Mouse (Mus musculus): ENCODE measurements at regions not wholly inside any gene's neighbourhood (a gene's known extent, or its start where the extent isn't known, plus 50 kb on each side); places are given as distances from the start of the nearest gene placed in this dataset.

- no peaks in the 10 kb centered on the region for H3K9me3 ChIP-seq (replicated peaks; ENCODE audit: low read length)
- no peak overlapping the region for H3K9ac ChIP-seq (ENCODE audit: low read depth, low read length)
- no peak overlapping the region for H3K27ac ChIP-seq
- no peaks in the 10 kb centered on the region for H3K4me1 ChIP-seq (replicated peaks; ENCODE audit: insufficient read depth, low read length)
- TF ChIP-seq CTCF (IDR thresholded peaks at IDR 0.05; ENCODE audit: low read depth), result no peak
- no peak for DNase-seq (ENCODE audit: low spot score)
- no peak overlapping the region for H3K4me3 ChIP-seq (replicated peaks; ENCODE audit: low read depth, low read length)
- H3K27me3 ChIP-seq (ENCODE audit: insufficient read depth, low read length), result no peaks in the 10 kb centered on the region
- ATAC-seq (replicated peaks; ENCODE audit: low FRiP score, low read depth), result no peak
- 46% methylated on average over 4 of the region's 4 CpGs for WGBS
- H3K36me3 ChIP-seq (ENCODE audit: insufficient read depth, low read length), result no peaks in the 10 kb centered on the region
- no peak overlapping the region for H3K4me2 ChIP-seq (ENCODE audit: low read length)
Observed at GRCm38 (mm10) chr2:110426881-110427280, 63.9 kb upstream of the Fibin start.

- ATAC-seq (replicated peaks; ENCODE audit: low FRiP score, low read depth) (no peak), DNase-seq (ENCODE audit: low spot score) (no peak)
- H3K9me3 ChIP-seq (replicated peaks; ENCODE audit: low read length), result no peaks in the 10 kb centered on the region
- no peak overlapping the region for H3K27ac ChIP-seq
- no peak overlapping the region for H3K9ac ChIP-seq (ENCODE audit: low read depth, low read length)
- no peak overlapping the region for H3K4me3 ChIP-seq (replicated peaks; ENCODE audit: low read depth, low read length)
- no peak overlapping the region for H3K4me2 ChIP-seq (ENCODE audit: low read length)
- no peaks in the 10 kb centered on the region for H3K36me3 ChIP-seq (ENCODE audit: insufficient read depth, low read length)
- no peaks in the 10 kb centered on the region for H3K4me1 ChIP-seq (replicated peaks; ENCODE audit: insufficient read depth, low read length)
- WGBS, result 80% methylated on average over 3 of the region's 3 CpGs
- TF ChIP-seq CTCF (IDR thresholded peaks at IDR 0.05; ENCODE audit: low read depth), result no peak
- no peaks in the 10 kb centered on the region for H3K27me3 ChIP-seq (ENCODE audit: insufficient read depth, low read length)
Observed at GRCm38 (mm10) chr2:110452694-110453093, 89.7 kb upstream of the Fibin start.

- ATAC-seq (replicated peaks; ENCODE audit: low FRiP score, low read depth) (no peak), DNase-seq (ENCODE audit: low spot score) (no peak)
- Histone ChIP-seq H3K4me1 (replicated peaks; ENCODE audit: insufficient read depth, low read length) (no peaks in the 10 kb centered on the region), H3K27ac (no peak overlapping the region), H3K36me3 (ENCODE audit: insufficient read depth, low read length) (no peaks in the 10 kb centered on the region), H3K4me3 (replicated peaks; ENCODE audit: low read depth, low read length) (no peak overlapping the region), H3K9ac (ENCODE audit: low read depth, low read length) (no peak overlapping the region), H3K4me2 (ENCODE audit: low read length) (no peak overlapping the region), H3K27me3 (ENCODE audit: insufficient read depth, low read length) (no peaks in the 10 kb centered on the region), H3K9me3 (replicated peaks; ENCODE audit: low read length) (no peaks in the 10 kb centered on the region)
- WGBS, result 46% methylated on average over 3 of the region's 3 CpGs
- TF ChIP-seq CTCF (IDR thresholded peaks at IDR 0.05; ENCODE audit: low read depth), result no peak
Observed at GRCm38 (mm10) chr2:110472307-110472995, 109.5 kb upstream of the Fibin start.

GRCm38 (mm10) chr2:110476591-110476990, 113.6 kb upstream of the Fibin start:
- Histone ChIP-seq H3K4me3 (replicated peaks; ENCODE audit: low read depth, low read length) (no peak overlapping the region), H3K9ac (ENCODE audit: low read depth, low read length) (no peak overlapping the region), H3K4me1 (replicated peaks; ENCODE audit: insufficient read depth, low read length) (no peaks in the 10 kb centered on the region), H3K36me3 (ENCODE audit: insufficient read depth, low read length) (no peaks in the 10 kb centered on the region), H3K27me3 (ENCODE audit: insufficient read depth, low read length) (no peaks in the 10 kb centered on the region), H3K27ac (no peak overlapping the region), H3K9me3 (replicated peaks; ENCODE audit: low read length) (no peaks in the 10 kb centered on the region), H3K4me2 (ENCODE audit: low read length) (no peak overlapping the region)
- DNase-seq (ENCODE audit: low spot score) (no peak), ATAC-seq (replicated peaks; ENCODE audit: low FRiP score, low read depth) (no peak)
- 43% methylated on average over 5 of the region's 5 CpGs for WGBS
- TF ChIP-seq CTCF (IDR thresholded peaks at IDR 0.05; ENCODE audit: low read depth), result no peak

- Histone ChIP-seq H3K4me3 (replicated peaks; ENCODE audit: low read depth, low read length) (no peak overlapping the region), H3K4me1 (replicated peaks; ENCODE audit: insufficient read depth, low read length) (no peaks in the 10 kb centered on the region), H3K27ac (no peak overlapping the region), H3K36me3 (ENCODE audit: insufficient read depth, low read length) (no peaks in the 10 kb centered on the region), H3K27me3 (ENCODE audit: insufficient read depth, low read length) (no peaks in the 10 kb centered on the region), H3K4me2 (ENCODE audit: low read length) (no peak overlapping the region), H3K9me3 (replicated peaks; ENCODE audit: low read length) (no peaks in the 10 kb centered on the region), H3K9ac (ENCODE audit: low read depth, low read length) (no peak overlapping the region)
- DNase-seq (ENCODE audit: low spot score) (no peak), ATAC-seq (replicated peaks; ENCODE audit: low FRiP score, low read depth) (no peak)
- 92% methylated on average over 2 of the region's 2 CpGs for WGBS
- TF ChIP-seq CTCF (IDR thresholded peaks at IDR 0.05; ENCODE audit: low read depth), result no peak
Observed at GRCm38 (mm10) chr2:110481327-110481726, 115.8 kb upstream of the Slc5a12 start.

GRCm38 (mm10) chr2:110486201-110486600, 110.9 kb upstream of the Slc5a12 start:
- H3K4me3 ChIP-seq (replicated peaks; ENCODE audit: low read depth, low read length), result no peak overlapping the region
- H3K4me2 ChIP-seq (ENCODE audit: low read length), result no peak overlapping the region
- ATAC-seq (replicated peaks; ENCODE audit: low FRiP score, low read depth) (no peak), DNase-seq (ENCODE audit: low spot score) (peak; percentile 71)
- no peaks in the 10 kb centered on the region for H3K36me3 ChIP-seq (ENCODE audit: insufficient read depth, low read length)
- no peaks in the 10 kb centered on the region for H3K27me3 ChIP-seq (ENCODE audit: insufficient read depth, low read length)
- no peaks in the 10 kb centered on the region for H3K4me1 ChIP-seq (replicated peaks; ENCODE audit: insufficient read depth, low read length)
- TF ChIP-seq CTCF (IDR thresholded peaks at IDR 0.05; ENCODE audit: low read depth), result no peak
- 22% methylated on average over 5 of the region's 5 CpGs for WGBS
- H3K9me3 ChIP-seq (replicated peaks; ENCODE audit: low read length), result no peaks in the 10 kb centered on the region
- no peak overlapping the region for H3K9ac ChIP-seq (ENCODE audit: low read depth, low read length)
- H3K27ac ChIP-seq, result no peak overlapping the region; the same call in 1 of the 2 replicates

GRCm38 (mm10) chr2:110486724-110487123, 110.4 kb upstream of the Slc5a12 start:
- no peaks in the 10 kb centered on the region for H3K27me3 ChIP-seq (ENCODE audit: insufficient read depth, low read length)
- DNase-seq (ENCODE audit: low spot score) (no peak), ATAC-seq (replicated peaks; ENCODE audit: low FRiP score, low read depth) (no peak)
- no peak for TF ChIP-seq CTCF (IDR thresholded peaks at IDR 0.05; ENCODE audit: low read depth)
- H3K9me3 ChIP-seq (replicated peaks; ENCODE audit: low read length), result no peaks in the 10 kb centered on the region
- H3K4me3 ChIP-seq (replicated peaks; ENCODE audit: low read depth, low read length), result no peak overlapping the region
- WGBS, result 27% methylated on average over 4 of the region's 4 CpGs
- no peak overlapping the region; the same call in 1 of the 2 replicates for H3K27ac ChIP-seq
- no peak overlapping the region for H3K4me2 ChIP-seq (ENCODE audit: low read length)
- H3K36me3 ChIP-seq (ENCODE audit: insufficient read depth, low read length), result no peaks in the 10 kb centered on the region
- H3K4me1 ChIP-seq (replicated peaks; ENCODE audit: insufficient read depth, low read length), result no peaks in the 10 kb centered on the region
- H3K9ac ChIP-seq (ENCODE audit: low read depth, low read length), result no peak overlapping the region

Measured in kidney, postnatal 0 days (tissue).